Mouse (Mus musculus) thymus, adult 18-20 months (tissue): ENCODE results near the gene Fancm.
"Not testable (repeated sequence)": the region's sequence is repeated elsewhere in the genome, so short reads cannot be mapped to it uniquely, and the experiment has no call there.

ENCODE experiments used
- DNase-seq, 2 experiments: peaks; one replicate each; pipeline ENCODE4 v3.0.0; 2022; ENCODE audit warnings: mixed read lengths in 2 of 2

Gene Fancm

DNA sequence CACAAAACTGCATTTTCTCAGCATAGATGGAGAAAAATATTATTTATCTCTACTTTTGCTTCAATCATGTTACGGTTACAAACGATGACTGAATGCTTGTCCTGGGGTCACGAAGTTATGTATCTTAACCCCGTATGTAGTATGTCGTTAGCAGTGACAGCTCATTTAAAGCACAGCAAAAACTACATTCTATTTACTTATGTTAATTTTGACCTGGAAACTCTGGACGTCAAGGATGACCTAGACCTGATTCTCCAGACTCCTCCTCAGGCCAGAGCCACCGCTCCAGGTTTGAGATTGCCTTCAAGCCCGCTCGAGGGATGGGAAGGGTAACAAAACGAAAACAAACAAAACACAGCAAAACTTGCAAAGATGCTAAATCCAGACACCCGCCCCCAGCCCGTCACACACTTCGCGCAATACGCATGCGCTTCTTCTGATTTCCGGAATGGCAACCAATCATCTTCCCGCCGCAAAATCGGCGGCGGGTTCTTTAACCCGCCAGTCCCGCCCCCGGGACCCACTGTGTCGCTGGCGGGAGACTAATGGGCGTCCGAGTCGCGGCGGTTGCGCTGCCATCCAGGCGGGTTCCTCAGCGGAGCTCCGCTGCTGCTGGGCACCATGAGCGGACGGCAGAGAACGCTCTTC is at the start of gene Fancm:
Fancm (plus strand) TSS at position 519 of the 648 bp plus-strand sequence.
- peak; percentile 81 to 89 for DNase-seq

GRCm38 (mm10) chr12:65035839-65036189 is 39.6 kb upstream of the Fancm start:
- no peak for DNase-seq

GRCm38 (mm10) chr12:65036190-65036870 is 39.1 kb upstream of the Fancm start, which contains the start of gene Prpf39:
Prpf39 (plus strand) TSS chr12:65036333.
- DNase-seq = peak; percentile 77 to 80

GRCm38 (mm10) chr12:65036892-65037545 is 38.4 kb upstream of the Fancm start:
- no peak for DNase-seq

GRCm38 (mm10) chr12:65037546-65037937 is 37.9 kb upstream of the Fancm start:
- no peak for DNase-seq

- DNase-seq = no peak
These were observed 26.6 kb upstream of the Fancm start for GRCm38 (mm10) chr12:65048799-65049198.

DNA sequence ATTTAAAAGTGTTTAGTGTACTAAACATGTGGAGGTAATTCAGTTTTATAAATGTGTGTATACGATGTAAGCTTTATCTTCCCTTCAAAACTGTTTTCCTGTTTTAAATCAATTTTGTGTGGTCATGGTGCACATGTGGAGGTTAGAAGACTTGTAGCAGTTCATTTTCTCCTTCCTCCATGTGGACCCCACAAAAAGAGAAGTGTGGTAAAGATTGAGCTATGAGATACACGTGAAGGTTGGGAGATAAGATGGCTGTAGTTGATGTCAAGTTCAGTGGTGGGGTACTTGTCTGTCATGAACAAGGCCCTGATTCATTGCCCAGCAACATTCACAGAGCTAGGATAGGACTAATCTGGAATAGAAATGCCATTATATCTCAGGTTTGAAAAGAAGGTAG is 17.2 kb upstream of the Fancm start:
- no peak for DNase-seq

DNA sequence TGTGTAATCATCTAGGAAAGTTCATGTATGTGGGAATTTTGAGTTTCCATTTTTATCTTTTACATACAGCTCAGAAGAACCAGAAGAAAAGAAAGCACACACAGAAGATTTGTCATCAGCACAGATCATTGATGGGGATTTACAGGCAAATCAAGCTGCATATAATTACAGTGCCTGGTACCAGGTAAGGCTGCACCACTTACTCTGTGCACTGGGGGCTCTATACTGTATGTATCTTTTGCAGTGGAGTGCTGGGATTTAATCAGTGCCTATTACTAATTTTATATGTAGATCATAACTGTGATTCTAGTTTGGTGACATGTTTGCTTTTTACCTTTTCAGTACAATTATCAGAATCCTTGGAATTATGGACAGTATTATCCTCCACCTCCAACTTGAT is 14.3 kb upstream of the Fancm start:
- DNase-seq = no peak

DNA sequence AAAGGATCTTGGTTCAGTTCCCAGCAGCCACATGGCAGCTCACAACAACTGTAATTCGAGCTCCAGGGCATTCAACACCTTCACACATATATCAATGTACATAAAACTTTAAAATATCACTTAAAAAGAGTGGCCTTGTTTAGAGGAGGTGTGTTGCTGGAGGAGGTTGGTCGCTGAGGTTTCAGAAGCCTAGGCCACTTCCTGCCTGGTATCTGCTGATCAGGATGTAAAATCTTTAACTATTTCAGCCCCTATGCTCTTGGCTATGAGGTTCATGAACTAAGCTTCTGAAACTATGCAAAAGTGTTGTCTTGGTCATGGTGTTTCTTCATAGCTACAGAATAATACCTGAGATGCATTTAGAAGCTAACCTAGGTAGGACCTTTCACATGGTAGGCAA is 10.2 kb upstream of the Fancm start:
- DNase-seq = no peak

GRCm38 (mm10) chr12:65066234-65066633 is 9.2 kb upstream of the Fancm start:
- DNase-seq = no peak

GRCm38 (mm10) chr12:65068409-65068808 is 7.0 kb upstream of the Fancm start:
- DNase-seq = no peak

DNA sequence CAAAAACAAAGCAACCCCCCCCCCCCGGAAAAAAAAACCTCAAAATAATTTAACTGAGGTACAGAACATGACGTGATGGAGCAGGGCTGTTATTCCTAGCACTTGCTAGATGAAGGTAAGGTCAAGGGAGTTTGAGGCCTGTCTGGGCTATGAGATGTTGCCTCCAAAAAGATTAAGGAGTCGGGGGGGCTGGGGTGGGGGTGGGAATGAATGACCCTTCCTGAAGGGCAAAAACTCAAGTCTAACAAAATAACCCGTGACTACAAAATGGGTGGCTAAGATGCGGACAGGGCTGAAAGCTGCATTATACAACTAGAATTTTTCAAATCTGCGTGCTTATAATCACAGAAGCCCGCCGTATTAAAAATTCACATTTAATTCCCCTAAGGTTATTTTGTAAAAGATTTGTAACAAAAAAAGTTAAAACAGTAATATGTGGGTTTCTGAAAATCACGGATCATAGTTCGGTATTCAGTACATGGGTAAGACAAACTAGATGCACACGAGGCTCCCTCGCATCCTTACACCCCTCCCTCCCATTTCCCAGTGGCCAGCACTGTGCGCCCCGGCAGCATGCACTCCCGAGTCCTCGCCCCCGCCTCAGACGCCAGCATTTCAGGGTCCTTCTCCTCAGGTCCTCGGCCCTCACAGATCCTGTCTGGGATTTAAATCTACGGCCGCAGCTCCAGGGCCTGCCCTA is 2.3 kb upstream of the Fancm start:
- DNase-seq = no peak

GRCm38 (mm10) chr12:65073611-65074178 is 1.7 kb upstream of the Fancm start, which contains the start of gene Fkbp3:
Fkbp3 (minus strand) TSS chr12:65074007.
- peak; percentile 93 to 95 for DNase-seq

DNA sequence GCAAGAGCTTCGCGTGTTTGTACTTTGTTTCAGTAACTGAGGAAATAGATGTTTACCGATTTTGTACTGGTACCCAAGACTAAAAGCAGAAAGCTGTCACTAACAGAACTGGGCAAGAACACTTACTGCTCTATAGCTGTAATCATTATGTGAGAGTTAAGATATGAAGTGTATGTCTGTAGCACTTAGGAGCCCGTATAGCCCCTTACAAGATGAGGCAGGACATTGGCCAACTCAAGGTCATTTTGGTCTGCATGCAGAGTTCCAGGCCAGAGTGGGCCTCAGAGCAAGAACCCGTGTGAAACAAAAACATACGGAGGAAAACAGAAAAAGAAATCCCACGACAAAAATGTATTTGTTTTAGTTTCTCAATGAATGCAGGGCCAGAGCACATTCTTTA is 752 bp upstream of the Fancm start:
- DNase-seq = no peak

- DNase-seq = no peak
These were observed 419 bp downstream of the Fancm start for GRCm38 (mm10) chr12:65075733-65076310.

GRCm38 (mm10) chr12:65076906-65077305 is 1.5 kb downstream of the Fancm start:
- no peak for DNase-seq

- no peak for DNase-seq
These were observed 33.3 kb downstream of the Fancm start for GRCm38 (mm10) chr12:65108746-65109145.

- no peak for DNase-seq
These were observed 36.1 kb downstream of the Fancm start for GRCm38 (mm10) chr12:65111503-65111902.

- DNase-seq = no peak
These were observed 37.4 kb downstream of the Fancm start for GRCm38 (mm10) chr12:65112811-65113210.

DNA sequence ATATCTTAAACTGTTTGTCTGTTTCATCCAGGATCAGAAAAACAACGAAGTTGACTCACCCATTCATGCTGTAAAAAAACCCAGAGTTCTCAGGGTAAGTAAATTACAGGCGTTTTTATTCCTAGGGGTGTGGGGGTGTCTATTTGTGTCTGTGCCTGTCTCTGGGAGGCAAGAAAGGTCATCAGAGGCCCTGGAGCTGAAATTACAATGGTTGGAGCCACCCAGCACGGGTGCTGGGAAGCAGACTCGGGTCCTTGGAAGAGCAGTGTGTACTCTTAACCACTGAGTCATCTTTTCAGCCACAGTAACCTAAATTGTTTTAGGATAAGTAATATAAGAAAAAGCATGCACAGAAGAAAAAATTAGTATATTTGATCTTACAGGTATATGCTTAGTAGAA is 38.5 kb downstream of the Fancm start:
- no peak for DNase-seq

GRCm38 (mm10) chr12:65114978-65115377 is 39.6 kb downstream of the Fancm start:
- DNase-seq = not testable (repeated sequence)

DNA sequence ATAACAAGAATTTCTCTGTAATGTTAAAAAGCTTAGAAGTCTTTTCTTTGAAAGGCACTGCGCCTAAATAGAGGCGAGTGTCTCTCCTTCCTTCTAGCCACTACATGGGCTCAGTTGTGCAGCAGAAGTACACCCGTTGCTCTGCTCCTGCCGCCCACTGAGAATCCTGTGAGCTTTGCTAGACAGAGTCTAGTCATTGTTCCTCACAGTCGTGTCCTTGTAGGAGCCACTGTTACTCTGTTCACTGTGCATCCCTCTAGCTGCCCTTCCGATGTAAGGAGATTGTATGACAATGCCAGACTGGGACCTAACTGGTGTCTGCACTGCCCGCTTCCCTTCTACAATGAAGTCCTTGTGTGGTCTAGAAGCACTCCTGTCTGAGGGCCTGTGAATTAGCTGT is 43.6 kb downstream of the Fancm start:
- DNase-seq = no peak

GRCm38 (mm10) chr12:65119451-65119850 is 44.0 kb downstream of the Fancm start:
- DNase-seq = no peak
